Mouse (Mus musculus): Measurements from ENCODE around the gene Pcyt2.

DNA sequence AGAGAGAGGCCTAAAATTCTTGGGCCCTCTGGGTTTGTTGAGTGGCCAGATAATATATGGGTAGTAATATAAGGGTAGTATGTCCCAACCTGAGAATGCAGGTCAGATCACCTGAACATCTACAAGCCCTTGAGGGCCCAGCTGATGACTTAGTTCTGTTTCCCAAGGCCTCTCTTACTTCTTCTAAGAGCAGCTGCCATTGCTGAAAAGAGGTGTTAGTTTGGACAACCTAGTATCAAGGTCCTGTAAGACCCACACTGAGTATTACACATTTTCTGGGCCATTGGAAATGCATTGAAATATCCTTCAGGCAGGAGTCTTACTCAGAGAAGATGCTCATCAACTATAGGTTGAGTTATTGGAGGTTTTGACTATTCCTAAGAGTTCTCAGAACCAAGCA, 41.8 kb downstream of the Pcyt2 start:
- no peak for TF ChIP-seq GATA1 (IDR thresholded peaks at IDR 0.05; ENCODE audit: borderline replicate concordance, low read length)
- TF ChIP-seq FLI1 (IDR thresholded peaks at IDR 0.05; ENCODE audit: low read length): no peak
